Mouse (Mus musculus) lung, postnatal 14 days (tissue): Measurements from ENCODE around the gene Obscn.

Experiments used
- DNase-seq: peaks from one replicate; pipeline ENCODE4 v3.0.0; 2021

Obscn gene

DNA sequence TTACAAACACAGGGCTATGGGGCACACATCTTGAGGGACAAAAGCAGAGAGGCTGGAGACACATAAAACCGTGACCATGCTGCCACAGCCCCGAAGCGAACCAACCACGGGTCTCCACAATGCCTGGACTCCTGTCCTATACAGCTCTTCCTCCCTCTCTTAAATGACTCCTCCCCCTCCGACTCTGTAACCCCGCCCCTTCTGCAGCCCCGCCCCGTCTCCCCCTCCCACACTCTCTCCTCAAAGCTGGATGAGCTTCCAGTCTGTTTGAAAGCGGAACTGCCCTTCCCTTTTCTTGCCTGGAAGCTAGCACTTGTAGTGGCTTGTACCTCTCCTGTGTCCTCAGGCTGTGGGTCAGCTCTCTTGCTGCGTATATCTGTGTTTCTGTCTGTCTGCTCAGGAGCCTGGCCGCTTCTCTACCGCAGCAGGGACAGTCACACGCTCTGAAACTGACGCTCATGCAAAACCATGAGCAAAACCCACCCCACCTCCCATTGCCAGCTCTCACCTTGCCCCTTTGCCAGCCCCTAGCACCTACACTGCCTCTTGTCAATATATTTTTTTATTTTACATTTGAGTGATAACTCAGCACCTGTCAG lies 5.7 kb upstream of the Obscn start:
- DNase-seq, result no peak

DNA sequence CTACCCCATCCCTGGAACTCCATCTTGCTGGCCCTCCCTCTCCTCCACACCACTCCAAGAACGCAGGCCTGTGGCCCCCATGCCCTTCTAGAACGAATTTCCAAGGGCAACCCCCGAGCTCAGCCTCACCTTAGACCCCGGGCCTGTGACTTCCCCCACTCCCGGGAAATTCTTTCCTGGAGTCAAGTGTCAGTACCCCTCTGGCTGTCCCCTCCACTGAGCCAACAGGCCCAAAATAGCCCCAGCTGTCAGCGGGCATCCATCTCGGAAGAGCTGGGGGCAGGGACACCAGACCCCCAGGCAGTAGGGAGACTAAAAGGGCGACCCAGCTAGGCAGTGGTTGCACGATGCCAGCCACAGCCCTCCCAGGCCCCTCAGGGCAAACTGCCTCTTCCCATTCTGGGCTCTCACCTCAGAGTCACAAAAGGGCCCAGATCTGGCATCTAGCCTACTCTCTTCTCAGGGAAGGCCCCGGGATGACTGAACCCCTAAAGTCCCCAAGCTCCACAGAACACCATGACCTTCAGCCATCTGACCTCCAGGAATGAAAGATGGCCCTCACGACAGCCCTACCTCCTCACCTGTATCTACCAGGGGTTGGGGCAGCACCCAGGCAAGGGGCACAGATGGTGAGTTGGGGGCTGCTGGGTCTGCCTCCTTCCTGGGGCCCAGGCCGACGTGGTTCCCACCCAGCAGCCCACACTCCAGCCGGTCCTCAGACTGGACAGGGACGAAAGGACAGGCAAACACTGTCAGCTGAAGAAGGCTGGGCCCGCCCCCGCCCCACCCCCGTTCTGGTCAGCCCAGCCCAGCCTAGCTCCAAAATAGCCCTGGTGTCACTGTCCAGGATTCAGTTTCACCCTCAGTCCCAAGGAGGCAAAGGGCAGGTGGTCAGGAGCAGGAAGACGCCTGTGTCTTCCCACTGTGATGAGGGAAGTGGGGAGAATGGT lies 2.6 kb upstream of the Obscn start:
- no peak for DNase-seq

DNA sequence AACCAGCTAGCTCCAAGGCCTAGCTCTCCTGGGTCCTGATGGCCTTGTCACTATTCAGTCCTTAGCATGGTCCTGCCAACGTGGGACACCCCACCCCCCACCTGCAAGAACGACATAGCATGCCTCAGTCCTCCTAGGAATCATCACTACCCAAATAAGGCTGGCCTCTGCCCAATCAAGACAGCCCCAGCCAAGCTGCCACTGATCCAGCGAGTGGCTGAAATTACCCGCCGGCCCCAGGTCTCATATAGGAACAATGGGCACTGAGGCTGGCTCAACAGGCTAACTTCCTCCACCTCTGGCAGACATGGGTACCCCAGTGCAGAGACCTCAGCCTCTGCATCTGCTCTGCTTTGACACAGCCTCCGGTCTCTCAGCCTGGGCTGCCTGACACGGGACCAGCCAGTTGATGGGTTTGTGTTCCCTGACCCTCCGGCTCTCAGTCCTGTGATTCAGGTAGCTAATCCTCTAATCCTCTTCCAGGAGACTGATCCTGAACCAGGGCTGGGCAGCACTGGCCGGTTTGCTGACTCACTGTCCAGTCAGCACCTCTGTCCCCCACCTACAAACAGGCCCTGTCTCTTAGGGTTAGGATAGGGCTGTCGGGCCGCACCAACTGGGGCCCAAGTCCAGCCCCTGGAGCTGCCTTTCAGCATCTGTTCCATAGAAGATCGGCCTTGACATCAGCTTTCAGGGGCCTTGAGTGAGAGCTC lies 948 bp upstream of the Obscn start:
- DNase-seq, result no peak

DNA sequence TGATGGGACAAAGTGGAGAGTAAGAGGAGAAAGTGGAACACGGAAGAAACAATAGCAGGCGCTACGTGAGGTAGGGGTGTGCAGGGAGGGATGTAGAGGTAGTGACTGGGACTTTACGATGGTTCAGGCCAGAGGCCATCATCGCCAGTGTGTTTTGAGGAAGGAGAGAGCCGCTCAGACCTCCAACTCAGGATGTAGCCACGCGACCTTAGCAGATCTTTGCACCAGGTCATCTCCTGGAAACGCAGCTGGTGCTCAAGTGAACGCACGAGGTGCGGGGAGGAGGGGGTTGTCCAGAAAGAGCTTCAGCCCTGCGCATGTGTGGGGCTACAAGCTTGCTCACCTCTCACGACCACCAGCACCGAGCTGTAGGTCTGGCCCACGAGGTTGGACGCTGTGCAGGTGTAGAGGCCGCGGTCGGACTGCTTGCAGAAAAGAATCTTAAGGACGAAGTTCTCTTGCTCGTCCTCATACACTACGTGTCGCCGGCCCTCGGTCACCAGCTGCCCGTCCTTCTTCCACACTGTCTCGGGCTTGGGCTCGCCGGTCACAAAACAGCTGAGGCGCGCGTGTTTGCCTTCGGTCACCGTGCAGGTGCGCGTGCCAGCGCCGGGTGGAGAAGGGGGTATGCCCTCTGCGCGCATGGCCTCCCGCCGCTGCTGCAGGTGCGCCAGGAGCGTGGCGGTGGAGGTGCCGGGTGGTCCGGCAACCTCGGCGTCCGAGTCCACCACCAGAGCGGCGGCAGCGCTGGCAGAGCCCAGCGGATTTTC lies 966 bp downstream of the Obscn start:
- no peak for DNase-seq

DNA sequence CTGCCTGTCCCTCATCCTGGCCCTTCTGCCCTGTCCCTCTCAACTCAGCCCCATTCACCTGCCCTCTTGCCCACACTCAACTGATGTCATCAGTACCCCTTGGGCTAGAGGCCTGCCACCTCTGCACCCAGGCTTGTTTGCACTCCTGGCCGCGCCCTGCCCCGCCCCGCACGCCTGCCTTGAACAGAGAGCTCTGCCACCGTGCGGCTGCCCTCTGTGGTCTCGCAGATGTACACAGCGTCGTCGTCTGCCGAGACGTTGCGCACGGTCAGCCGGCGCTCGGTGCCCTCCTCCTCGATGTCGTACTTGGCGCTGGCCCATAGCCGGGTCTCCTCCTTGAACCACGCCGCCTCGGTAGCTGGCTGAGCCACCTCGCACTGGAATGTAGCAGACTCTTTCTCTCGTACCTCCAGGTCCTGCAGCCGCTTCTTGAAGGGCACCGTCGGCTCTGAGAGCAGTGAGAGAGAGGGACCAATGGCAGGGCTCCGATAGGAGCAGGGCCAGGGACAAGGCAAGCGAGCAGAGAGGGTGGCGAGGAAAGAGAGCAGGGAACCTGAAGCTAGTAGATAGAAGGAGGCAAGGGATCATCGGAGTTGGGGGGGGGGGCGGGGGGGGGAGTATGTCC lies 1.7 kb downstream of the Obscn start:
- no peak for DNase-seq

DNA sequence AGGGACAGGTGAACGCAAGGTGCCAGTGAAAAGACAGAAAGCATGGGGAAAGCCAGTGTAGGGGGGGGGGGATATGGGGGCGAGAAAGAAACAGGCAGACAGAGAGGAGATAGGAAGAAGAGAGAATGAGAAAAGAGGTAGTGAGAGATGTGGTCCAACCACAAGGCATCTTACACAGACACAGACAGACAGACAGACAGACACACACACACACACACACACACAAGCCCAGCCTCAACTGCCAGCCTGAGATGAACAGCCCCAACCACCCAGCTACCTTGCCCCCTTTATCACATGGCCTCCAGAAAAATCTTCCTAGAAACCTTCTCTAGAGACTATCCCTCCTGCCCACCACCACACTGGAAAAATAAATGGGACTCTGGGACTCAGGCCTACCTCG lies 4.1 kb downstream of the Obscn start:
- DNase-seq, result no peak

DNA sequence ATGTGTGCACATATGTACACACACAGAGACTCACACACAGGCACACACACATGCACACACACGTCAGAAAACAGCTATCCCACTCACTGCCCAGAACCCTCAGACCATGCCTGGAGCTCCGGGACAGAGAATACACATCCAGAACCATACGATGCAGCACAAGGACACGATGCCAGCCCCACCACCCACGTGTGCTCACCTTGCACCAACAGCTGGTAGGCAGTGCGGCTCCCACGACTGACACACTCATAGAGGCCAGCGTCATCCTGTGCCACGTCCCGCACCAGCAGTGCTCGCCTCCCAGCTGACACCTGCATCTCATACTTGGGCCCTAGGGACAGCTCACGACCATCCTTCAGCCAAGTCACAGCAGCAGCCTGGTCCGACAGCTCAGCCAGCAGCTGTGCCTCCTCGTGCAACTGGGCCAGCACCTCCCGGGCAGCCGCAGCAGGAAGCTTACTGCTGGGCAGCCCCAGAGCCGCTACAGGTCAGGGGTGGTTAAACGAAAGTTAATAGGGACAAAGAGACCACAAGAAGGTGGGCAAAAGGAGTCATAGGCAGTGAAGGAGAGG lies 4.8 kb downstream of the Obscn start:
- DNase-seq, result no peak

DNA sequence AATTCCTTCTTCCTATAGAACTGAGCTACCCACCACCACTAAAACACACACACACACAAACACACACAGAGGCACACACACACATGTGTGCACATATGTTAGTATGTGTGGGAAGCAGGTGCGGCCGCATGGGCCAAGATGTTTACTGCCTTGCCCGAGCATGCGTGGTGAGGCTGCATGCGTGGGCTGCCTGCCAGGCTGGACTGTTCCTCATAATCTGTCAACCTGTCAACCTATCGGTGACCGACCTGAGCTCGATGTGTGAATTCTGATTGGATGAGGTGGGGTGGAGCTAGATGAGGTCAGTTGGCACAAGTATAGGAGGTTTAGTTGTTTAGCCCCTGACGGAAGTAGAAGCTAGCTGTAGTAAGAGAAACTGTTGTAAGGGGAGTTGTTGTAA lies 5.4 kb downstream of the Obscn start:
- DNase-seq, result no peak

DNA sequence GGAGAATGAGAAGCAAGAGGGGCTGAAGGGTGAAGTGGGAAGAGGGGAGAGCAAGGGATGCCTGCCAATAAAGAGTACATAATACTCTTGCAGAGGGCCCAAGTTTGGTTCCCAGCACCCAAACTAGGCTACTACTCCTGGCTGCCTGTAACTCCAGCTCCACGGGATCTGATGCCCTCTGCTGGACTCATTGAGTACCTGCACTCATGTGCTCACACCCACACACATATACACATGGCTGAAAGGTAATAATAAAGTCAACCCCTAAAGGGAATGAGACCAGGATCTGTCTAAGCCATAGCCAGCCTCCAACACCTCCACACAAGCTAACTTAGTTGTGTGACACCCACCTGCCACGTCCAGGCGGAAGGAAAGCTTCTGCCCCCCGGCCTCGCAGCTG lies 30.3 kb downstream of the Obscn start:
- DNase-seq, result no peak

DNA sequence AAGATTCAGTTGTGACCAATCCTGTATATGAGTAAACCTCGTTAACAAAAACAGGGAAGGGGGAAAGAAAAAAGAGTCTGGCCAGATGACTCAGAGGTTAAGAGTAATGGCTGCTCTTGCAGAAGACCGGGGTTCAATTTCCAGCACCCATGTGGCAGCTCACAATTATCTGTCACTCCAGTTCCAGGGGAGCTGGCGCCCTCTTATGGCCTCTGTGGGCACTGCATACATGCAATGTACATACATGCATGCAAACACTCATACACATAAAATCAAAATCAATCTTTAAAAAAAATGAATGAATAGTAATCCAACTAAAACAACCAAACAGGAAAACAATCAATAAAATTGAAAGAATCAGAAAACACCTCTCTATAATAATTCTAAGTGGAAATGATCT lies 33.9 kb downstream of the Obscn start:
- no peak for DNase-seq

DNA sequence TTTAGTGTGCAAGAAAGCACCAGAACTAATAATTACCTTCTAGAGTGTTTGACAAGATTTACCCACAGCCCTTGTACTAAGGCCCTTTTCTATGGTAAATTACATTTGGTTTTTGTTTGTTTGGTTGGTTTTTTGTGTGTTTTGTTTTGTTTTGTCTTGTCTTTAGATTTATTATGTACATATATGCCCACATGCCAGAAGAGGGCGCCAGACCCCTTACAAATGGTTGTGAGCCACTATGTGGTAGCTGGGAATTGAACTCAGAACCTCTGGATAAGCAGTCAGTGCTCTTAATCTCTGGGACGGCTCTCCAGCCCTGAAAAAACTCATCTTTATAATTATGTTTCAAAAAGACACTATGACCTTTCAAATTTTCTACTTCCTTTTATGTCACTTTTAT lies 37.9 kb downstream of the Obscn start:
- DNase-seq, result peak; percentile 68

DNA sequence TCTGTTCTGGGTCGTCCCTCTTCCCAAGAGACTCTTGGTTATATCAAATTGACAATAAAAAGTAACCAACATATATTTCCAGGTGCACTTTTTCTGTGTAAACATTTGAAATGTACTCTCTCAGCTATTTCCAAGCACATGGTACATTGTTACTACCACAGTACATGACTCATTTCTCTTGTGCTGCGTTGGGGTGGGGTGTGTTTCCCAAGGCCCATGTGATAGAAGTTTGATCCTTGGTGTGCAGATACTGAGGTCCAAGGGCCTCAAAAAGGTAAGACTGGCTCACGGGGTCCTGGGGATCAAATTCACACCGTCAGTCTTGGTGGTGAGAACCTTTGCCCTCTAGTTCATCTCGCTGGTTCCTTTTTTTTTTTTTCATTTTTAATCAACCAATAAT lies 38.4 kb downstream of the Obscn start:
- no peak for DNase-seq

DNA sequence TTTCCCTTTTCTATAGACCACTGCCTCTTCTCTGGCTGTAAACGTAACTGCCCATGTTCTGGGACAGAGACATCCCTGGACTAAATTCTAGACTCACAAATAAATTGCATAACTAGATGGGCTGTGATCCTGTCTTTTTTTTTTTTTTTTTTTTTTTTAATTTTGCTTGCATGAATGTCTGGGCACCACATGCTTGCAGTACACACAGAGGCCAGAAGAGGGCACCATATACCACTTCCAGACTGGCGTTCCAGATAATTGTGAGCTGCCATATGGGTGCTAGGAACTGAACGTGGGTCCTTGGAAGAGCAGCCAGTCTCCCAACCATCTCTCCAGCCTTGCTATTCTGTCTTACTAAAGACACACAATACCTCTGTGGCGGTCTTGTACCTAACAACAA lies 42.0 kb downstream of the Obscn start:
- DNase-seq, result peak; percentile 4

DNA sequence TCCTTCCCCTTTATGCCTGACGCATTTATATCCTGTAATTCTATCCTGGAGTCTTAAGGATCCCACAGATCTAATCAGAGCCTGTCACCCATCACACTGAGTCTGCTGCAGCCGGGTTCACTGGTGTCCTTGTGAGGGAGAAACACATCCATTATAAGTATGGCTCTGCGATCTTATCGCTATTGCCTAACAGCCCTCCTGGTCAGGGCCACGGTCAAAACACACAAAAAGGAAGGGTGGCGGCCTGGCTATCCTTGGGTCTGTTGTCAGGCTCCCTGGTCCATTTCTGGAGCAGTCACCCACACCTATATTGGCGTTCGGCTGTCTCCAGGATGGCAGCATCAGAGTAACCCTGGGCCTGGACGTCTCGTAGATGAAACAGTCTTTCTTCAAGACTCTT lies 48.6 kb downstream of the Obscn start:
- no peak for DNase-seq

DNA sequence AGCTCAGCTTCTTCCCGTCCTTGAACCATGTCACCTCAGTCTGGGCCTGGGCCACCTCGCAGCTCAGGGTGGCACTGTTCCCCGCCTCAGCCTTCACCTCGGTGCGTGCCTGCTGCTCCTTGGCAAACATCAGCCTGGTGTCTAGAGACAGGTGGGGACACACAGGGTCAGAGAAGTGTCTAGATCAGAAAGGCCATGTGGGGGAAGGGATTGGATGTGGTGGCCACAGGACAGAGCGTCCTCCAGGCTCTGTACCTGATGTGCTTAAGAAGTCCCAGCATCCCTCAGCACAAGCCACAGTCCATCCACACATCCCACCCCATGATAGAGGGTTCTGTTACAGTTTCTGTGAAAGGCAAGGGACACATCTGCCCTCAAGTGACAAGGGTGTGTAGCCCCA lies 51.0 kb downstream of the Obscn start:
- no peak for DNase-seq

DNA sequence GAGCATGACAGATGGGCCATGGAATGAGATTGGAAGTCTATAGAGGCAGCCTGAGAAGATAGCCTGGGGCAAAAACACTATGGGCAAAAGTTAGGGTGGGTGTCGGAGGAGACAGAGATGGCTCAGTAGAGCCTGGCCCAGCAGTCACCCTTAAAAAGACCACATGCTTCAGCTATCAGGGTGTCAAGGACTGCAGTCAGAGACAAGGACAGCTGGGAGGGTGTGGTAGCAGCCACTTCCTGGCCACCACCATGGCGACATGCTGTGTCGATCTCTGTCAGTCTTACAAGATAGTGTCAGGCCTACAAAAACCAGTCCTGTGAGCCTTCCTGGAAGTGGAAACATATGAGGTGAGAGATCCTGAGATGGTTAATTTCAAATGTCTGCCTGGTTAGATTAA lies 53.1 kb downstream of the Obscn start:
- DNase-seq, result no peak

DNA sequence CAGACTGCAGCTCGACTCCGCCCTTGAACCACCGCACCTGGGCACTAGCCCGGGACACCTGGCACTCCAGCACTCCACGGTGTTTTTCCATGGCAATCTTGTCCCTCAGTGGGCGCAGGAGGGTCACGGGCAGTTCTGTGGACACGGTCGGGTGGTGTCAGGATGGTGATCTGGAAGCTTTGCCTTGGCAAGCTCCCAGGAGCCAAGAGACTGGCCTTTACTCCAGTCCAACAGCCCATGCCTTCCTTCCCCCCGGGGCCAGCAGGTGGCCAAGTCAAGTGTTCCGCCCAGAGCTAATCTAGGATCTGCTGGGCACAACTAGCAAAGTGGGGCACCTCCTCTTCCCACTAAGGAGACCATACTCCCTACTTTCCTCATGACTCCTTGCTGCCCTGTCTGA lies 57.9 kb downstream of the Obscn start:
- no peak for DNase-seq

DNA sequence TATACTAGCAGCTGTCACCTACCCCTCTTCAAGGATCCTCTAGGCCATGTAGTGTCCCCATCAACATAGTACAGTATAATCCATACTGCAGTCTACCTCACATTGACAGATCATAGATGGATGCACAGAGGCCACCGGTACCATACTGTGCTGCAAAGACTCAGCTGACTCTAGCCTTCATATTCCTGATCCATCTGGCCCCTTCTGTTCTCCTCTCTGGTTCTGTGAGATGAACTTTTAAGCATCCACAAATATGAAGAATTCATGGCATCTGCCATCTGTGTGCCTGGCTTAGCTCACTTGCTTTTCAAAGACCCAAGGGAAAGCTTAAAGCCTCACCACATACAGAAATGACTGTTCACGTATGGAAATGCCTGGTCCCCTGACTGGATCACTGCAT lies 65.9 kb downstream of the Obscn start:
- DNase-seq, result no peak

DNA sequence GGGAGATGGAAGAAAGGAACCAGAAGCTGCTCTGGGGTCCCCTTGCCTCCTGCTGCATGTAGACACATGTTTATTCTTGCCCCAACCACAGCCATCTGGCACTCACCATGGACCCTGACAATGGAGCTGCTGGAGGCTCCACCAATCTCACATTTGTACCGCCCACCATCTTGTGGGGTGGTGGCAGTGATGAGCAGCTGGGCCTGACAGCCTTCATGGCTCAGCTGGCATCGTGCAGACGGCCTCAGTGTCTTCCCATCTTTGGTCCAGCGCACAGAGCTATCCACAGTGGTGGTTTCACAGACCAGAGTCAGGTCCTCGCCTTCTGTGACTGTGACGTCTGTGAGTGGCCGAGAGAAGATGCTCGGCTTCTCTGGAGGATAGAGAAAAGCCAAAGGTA lies 67.3 kb downstream of the Obscn start:
- DNase-seq, result no peak

DNA sequence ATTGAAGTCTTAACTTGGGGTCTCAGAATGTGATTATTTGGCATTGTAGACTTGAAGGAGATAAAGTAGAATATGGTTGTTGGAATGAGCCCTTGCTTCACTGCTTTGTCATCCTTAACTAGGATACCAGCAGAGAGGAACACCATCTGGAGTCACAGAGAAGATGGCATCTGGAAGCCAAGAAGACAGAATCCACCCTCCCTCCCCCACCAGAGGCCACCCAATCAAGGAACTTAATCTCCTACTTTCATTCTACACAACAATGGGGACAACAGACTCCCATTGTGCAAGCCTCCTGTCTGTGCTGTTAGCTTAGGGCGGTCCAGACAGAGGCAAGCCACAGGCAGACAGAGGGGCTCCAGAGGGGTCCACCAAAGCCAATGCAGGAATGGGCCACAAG lies 67.8 kb downstream of the Obscn start:
- DNase-seq, result no peak

DNA sequence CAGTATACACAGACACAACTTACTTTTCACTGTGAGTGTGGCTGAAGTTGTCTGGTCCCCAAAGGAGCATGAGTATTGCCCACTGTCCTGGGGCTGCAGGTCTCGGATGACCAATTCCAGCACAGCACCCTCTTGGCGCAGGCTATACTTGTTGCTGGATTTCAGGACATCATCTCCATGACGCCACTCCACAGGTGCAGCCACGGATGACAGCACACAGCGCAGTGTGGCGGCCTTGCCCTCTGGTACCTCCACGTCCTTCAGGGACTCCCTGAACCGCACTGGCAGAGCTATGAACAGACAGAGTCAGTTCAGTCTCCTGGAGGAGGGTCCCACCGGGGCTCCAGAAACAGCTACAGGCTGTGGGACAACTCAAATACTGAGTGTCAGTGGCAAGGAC lies 68.3 kb downstream of the Obscn start:
- DNase-seq, result no peak

DNA sequence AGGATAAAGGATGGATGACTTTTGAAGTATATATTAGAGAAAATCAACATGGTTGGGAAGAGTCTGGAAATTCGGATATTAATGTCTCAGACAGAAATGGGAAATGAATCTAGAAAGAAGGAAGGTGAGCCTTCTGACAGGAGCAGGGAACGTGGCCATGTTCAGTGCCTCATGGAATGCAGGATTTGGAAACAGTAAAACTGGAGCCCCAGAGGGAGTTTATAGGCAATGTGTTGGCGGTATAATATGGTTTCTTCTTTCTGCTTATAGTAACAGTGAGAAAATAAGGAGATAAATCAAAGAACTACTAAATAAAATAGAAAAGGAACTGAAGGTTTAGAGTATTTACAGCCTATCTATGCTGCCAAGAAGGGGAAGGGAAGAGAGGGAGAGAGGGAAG lies 78.2 kb downstream of the Obscn start:
- DNase-seq, result no peak
